ENCODE assay signal across 13 mouse cellular contexts in the genomic region with DNA sequence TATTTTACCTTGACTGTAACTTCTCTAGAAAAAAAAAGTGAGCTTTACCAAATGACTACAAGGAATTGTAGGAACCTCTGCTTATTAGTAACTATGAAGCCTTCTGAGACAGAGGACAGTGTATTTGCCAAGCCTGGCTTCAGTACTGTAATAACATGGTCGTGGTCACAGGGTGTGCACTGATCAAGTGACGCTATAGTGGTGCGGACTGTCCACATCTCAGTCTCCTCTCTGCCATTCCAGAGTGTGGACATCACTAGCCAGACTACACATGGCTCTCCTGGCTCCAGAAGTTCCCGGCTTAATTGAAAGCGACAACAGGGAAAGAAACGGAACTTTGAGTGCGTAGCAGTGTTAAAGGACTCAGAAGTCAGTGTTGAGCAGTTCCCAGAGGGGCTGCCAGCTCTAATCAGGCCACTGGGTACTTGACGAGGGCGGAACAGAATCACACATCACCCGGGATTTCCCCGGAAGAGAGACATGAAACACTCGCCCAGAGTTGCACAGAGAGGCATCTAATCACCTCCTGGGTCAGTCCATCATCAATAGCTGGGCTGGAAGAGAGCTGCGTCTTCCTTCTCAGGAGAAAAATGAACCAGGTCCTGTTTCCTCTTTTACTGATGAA.
A peak's percentile ranks its signal among the peaks of the same experiment; 100 is the strongest.
DNase-seq lines count a peak whose midpoint lies in the region; ATAC-seq and TF ChIP-seq lines count a peak whose summit lies in the region.
"Had no signal": no experiment of that assay in that cellular context is flagged by ENCODE, and none has a peak within 500 bp of the region (broad histone marks: within the 10 kb centered on the region; RNA-seq: fewer than 3 reads in every experiment).

No protein-coding gene starts in this region.

- no peak overlapping the region for H3K9ac ChIP-seq in midbrain, postnatal 0 days (replicated peaks; ENCODE audit: low read length, poor library complexity, severe bottlenecking)
- H3K9ac ChIP-seq: stomach, embryonic 15.5 days had no signal

- no peak overlapping the region for H3K4me3 ChIP-seq in embryonic facial prominence, embryonic 10.5 days
- no peak overlapping the region for H3K4me3 ChIP-seq in limb, embryonic 10.5 days
- H3K4me3 ChIP-seq in midbrain, postnatal 0 days (ENCODE audit: low read depth, low read length), result no peak overlapping the region
- H3K4me3 ChIP-seq: stomach, embryonic 15.5 days had no signal

- TF ChIP-seq CTCF in midbrain, postnatal 0 days (IDR thresholded peaks at IDR 0.05), result no peak

- no peaks in the 10 kb centered on the region for H3K36me3 ChIP-seq in embryonic facial prominence, embryonic 10.5 days (replicated peaks)
- H3K36me3 ChIP-seq in limb, embryonic 10.5 days, result no peaks in the 10 kb centered on the region
- H3K36me3 ChIP-seq in midbrain, postnatal 0 days (ENCODE audit: insufficient read depth, low read length), result no peaks in the 10 kb centered on the region
- H3K36me3 ChIP-seq: stomach, embryonic 15.5 days had no signal

- 50% methylated on average over 13 of the region's 13 CpGs for WGBS in embryonic facial prominence, embryonic 10.5 days
- 62% methylated on average over 13 of the region's 13 CpGs for WGBS in limb, embryonic 10.5 days
- 31% methylated on average over 13 of the region's 13 CpGs for WGBS in midbrain, postnatal 0 days

- H3K27ac ChIP-seq in embryonic facial prominence, embryonic 10.5 days (replicated peaks), result no peak overlapping the region
- peak overlapping the region; percentile 58 for H3K27ac ChIP-seq in limb, embryonic 10.5 days
- H3K27ac ChIP-seq in midbrain, postnatal 0 days (ENCODE audit: low read depth, low read length), result no peak overlapping the region
- H3K27ac ChIP-seq: stomach, embryonic 15.5 days had no signal

- H3K9me3 ChIP-seq in embryonic facial prominence, embryonic 10.5 days, result no peaks in the 10 kb centered on the region
- H3K9me3 ChIP-seq in limb, embryonic 10.5 days (replicated peaks), result no peaks in the 10 kb centered on the region
- H3K9me3 ChIP-seq in midbrain, postnatal 0 days (ENCODE audit: low read length), result no peaks in the 10 kb centered on the region
- H3K9me3 ChIP-seq: stomach, embryonic 15.5 days had no signal

- peak; percentile 45; the same call in 1 of the 2 replicates for ATAC-seq in midbrain, postnatal 0 days (ENCODE audit: low FRiP score)

- H3K27me3 ChIP-seq in embryonic facial prominence, embryonic 10.5 days (replicated peaks; ENCODE audit: low read depth, poor library complexity, severe bottlenecking), result no peaks in the 10 kb centered on the region
- H3K27me3 ChIP-seq in limb, embryonic 10.5 days (ENCODE audit: low read depth, poor library complexity, severe bottlenecking), result no peaks in the 10 kb centered on the region
- H3K27me3 ChIP-seq in midbrain, postnatal 0 days (ENCODE audit: insufficient read depth, low read length), result no peaks in the 10 kb centered on the region
- H3K27me3 ChIP-seq: stomach, embryonic 15.5 days had no signal

- no peak overlapping the region for H3K4me2 ChIP-seq in midbrain, postnatal 0 days (ENCODE audit: low read depth, low read length, poor library complexity, severe bottlenecking)
- H3K4me2 ChIP-seq: liver, embryonic 11.5 days; stomach, embryonic 15.5 days had no signal

- DNase-seq in embryonic facial prominence, embryonic 10.5 days (ENCODE audit: low spot score), result peak; percentile 20
- DNase-seq in heart, adult 9 months (ENCODE audit: low spot score in 2 of 2), result peak; percentile 29 to 30
- DNase-seq in limb, embryonic 10.5 days (ENCODE audit: low spot score), result no peak
- DNase-seq in midbrain, postnatal 0 days (ENCODE audit: low spot score), result no peak
- no peak for DNase-seq in lung, adult 18-20 months
- no peak for DNase-seq in ovary, postnatal 14 days (ENCODE audit: low spot score)
- no peak for DNase-seq in cerebellum, postnatal 25 days
- DNase-seq: adrenal gland, adult 8-10 months; kidney, adult 11 months; kidney, postnatal 4 days; right cerebral cortex, postnatal 25 days had no signal

- peaks cover 40% of the 10 kb centered on the region for H3K4me1 ChIP-seq in embryonic facial prominence, embryonic 10.5 days
- H3K4me1 ChIP-seq in limb, embryonic 10.5 days, result peaks cover 57% of the 10 kb centered on the region
- H3K4me1 ChIP-seq in midbrain, postnatal 0 days (ENCODE audit: insufficient read depth, low read length), result 0 out of 2 replicates have a peak, but pooled peaks cover 6% of the 10 kb centered on the region
- H3K4me1 ChIP-seq: stomach, embryonic 15.5 days had no signal

Comparison
In these comparisons a context has a peak if more than half of its experiments do, and no peak if none do; other contexts are left out.
1. DNase-seq: peak in embryonic facial prominence, embryonic 10.5 days (single experiment) and heart, adult 9 months (2 of 2); none in limb, embryonic 10.5 days (single experiment), midbrain, postnatal 0 days (single experiment), lung, adult 18-20 months (0 of 2), ovary, postnatal 14 days (single experiment) and cerebellum, postnatal 25 days (0 of 2).